Mouse (Mus musculus) midbrain, postnatal 0 days (tissue): ENCODE measurements around the gene Actn1. TPM values are rescaled to one million over a fixed set of nuclear protein-coding genes. Genes with fewer than 3 reads are reported as not detected.
"Not testable (repeated sequence)": the region's sequence is repeated elsewhere in the genome, so short reads cannot be mapped to it uniquely, and the experiment has no call there.

Experiments used
- ATAC-seq: fragments of 200-750 bp; cut with Nextera tagmentation; 2 replicates; pipeline ENCODE4 v1.8.0; 2017; ENCODE audit warnings: moderate number of reproducible peaks, mild to moderate bottlenecking, moderate TSS enrichment, moderate library complexity; ENCODE audit not compliant: low FRiP score
- DNase-seq: peaks from one replicate; pipeline ENCODE4 v3.0.0-alpha.2; 2015; ENCODE audit warnings: low spot score
- H3K27ac ChIP-seq: fragments of 300-500 bp; sonication (generic); 2 replicates; pipeline ENCODE4 v1.5.1; 2014; ENCODE audit warnings: low read depth, mild to moderate bottlenecking, low read length, mixed read lengths
- H3K27me3 ChIP-seq: fragments of 300-500 bp; sonication (generic); 2 replicates; pipeline ENCODE4 v1.6.1; 2014; ENCODE audit warnings: low read length, control low read depth, mixed read lengths; ENCODE audit not compliant: insufficient read depth
- H3K36me3 ChIP-seq: fragments of 300-500 bp; sonication (generic); 2 replicates; pipeline ENCODE4 v1.6.1; 2014; ENCODE audit warnings: low read length, control low read depth, mixed read lengths; ENCODE audit not compliant: insufficient read depth
- H3K4me1 ChIP-seq: fragments of 300-500 bp; sonication (generic); 2 replicates; pipeline ENCODE4 v1.6.1; 2014; ENCODE audit warnings: mild to moderate bottlenecking, control low read depth, antibody characterized with exemption, low read length, mixed read lengths; ENCODE audit not compliant: insufficient read depth
- H3K4me2 ChIP-seq: fragments of 300-500 bp; sonication (generic); 2 replicates; pipeline ENCODE4 v1.6.1; 2014; ENCODE audit warnings: low read depth, mild to moderate bottlenecking, low read length, mixed read lengths; ENCODE audit not compliant: poor library complexity, severe bottlenecking
- H3K4me3 ChIP-seq: fragments of 300-500 bp; sonication (generic); 2 replicates; pipeline ENCODE4 v1.5.1; 2014; ENCODE audit warnings: low read depth, mild to moderate bottlenecking, low read length, moderate library complexity
- H3K9ac ChIP-seq: fragments of 300-500 bp; sonication (generic); replicated peaks from 2 replicates; pipeline ENCODE4 v1.6.1; 2014; ENCODE audit warnings: mild to moderate bottlenecking, low read length, moderate library complexity, mixed read lengths; ENCODE audit not compliant: poor library complexity, severe bottlenecking
- H3K9me3 ChIP-seq: fragments of 300-500 bp; sonication (generic); 2 replicates; pipeline ENCODE4 v1.6.1; 2016; ENCODE audit warnings: low read length, control low read depth
- CTCF ChIP-seq: IDR thresholded peaks from 2 replicates; pipeline ENCODE4 v1.5.1; 2016; ENCODE audit warnings: antibody characterized with exemption, mild to moderate bottlenecking
- WGBS: fragments of 180-500 bp; shearing (Covaris S2); extraction: QIAGEN DNeasy Blood & Tissue Kit; methylation state at CpG from one replicate; pipeline ENCODE4 v1.1.7; 2014; 5-methylcytosine and 5-hydroxymethylcytosine counted together
- polyA plus RNA-seq: library from polyadenylated mRNA; unstranded; fragments of >200 nt; fragmentation: Nextera tagmentation; extraction: Ambion mirVana; gene quantifications from 2 replicates; pipeline ENCODE4 v1.2.1, GENCODE M21; 2015
- total RNA-seq: library from RNA; depleted of rRNA; stranded (reverse); fragments of >200 nt; gene quantifications from 2 replicates; pipeline ENCODE4 v1.2.3, GENCODE M21; 2014

The Actn1 gene
- total and polyA plus RNA-seq, 2 experiments from 2014 or later: 7.4 to 18.0 TPM

- Histone ChIP-seq H3K4me2 (no peak overlapping the region), H3K9me3 (no peaks in the 10 kb centered on the region), H3K4me1 (no peaks in the 10 kb centered on the region), H3K9ac (no peak overlapping the region), H3K4me3 (no peak overlapping the region), H3K27ac (no peak overlapping the region), H3K27me3 (no peaks in the 10 kb centered on the region), H3K36me3 (no peaks in the 10 kb centered on the region)
- no peak for ATAC-seq
- peak; percentile 15 for DNase-seq
- TF ChIP-seq CTCF: no peak
- WGBS: 87% methylated on average over 5 of the region's 5 CpGs
Observed at GRCm38 (mm10) chr12:80275187-80275820, 15.1 kb upstream of the Actn1 start.

GRCm38 (mm10) chr12:80273020-80273686 is 13.0 kb upstream of the Actn1 start:
- H3K4me1 ChIP-seq: no peaks in the 10 kb centered on the region
- no peak for TF ChIP-seq CTCF
- 16% methylated on average over 10 of the region's 10 CpGs for WGBS
- H3K4me2 ChIP-seq: peak overlapping the region; percentile 39
- no peaks in the 10 kb centered on the region for H3K9me3 ChIP-seq
- no peaks in the 10 kb centered on the region for H3K27me3 ChIP-seq
- DNase-seq (peak; percentile 68), ATAC-seq (peak; percentile 68)
- H3K4me3 ChIP-seq: no peak overlapping the region; the same call in 1 of the 2 replicates
- no peak overlapping the region for H3K9ac ChIP-seq
- H3K36me3 ChIP-seq: no peaks in the 10 kb centered on the region
- no peak overlapping the region for H3K27ac ChIP-seq

DNA sequence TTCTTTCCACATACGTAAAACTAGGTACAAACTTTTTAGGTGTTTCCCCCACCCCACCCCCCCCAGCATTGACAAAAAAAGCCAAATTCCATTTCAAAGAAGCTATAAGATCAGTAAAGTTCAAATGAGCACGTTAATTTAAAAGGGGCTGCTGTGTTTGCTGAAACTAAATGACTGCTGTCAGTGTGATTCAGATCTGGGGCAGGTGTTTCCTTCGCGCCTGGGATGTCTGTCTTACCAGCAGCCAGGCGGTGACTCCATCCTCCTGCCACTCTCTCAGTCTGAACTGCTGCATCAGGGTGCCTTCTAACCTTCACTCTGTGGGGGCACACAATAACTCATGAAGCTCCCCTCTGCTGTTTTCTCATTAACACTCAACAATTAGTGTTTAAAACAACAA is 11.6 kb upstream of the Actn1 start:
- WGBS: 43% methylated on average over 5 of the region's 5 CpGs
- no peak for TF ChIP-seq CTCF
- no peak overlapping the region for H3K9ac ChIP-seq
- no peak overlapping the region for H3K4me3 ChIP-seq
- no peak overlapping the region for H3K4me2 ChIP-seq
- no peak for DNase-seq
- no peaks in the 10 kb centered on the region for H3K9me3 ChIP-seq
- no peak overlapping the region for H3K27ac ChIP-seq
- H3K36me3 ChIP-seq: no peaks in the 10 kb centered on the region
- no peak for ATAC-seq
- no peaks in the 10 kb centered on the region for H3K27me3 ChIP-seq
- no peaks in the 10 kb centered on the region for H3K4me1 ChIP-seq

DNA sequence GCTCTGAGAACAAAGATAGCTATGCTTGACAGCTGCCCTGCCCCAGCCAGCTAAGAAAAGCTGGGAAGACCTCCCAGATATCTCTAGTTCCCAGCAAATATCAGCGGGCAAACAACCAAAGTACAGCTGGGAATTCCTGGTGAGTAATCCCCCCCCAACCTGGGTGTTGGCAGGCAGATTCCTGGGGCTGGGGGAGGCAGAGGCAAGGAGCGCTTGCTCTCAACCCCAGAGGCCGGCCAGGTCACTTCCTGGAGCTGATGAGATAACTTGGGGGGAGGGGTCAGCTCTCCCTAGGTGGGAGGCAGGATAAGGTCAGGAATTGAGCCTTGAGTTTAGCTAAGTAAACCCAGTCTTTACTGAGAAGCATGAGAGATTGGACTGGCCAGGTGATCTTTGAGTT is 10.8 kb upstream of the Actn1 start:
- TF ChIP-seq CTCF: no peak
- DNase-seq (no peak), ATAC-seq (no peak)
- Histone ChIP-seq H3K36me3 (no peaks in the 10 kb centered on the region), H3K9ac (no peak overlapping the region), H3K4me3 (no peak overlapping the region), H3K4me2 (no peak overlapping the region), H3K4me1 (no peaks in the 10 kb centered on the region), H3K27me3 (no peaks in the 10 kb centered on the region), H3K9me3 (no peaks in the 10 kb centered on the region), H3K27ac (no peak overlapping the region)
- WGBS: 22% methylated on average over 3 of the region's 3 CpGs

GRCm38 (mm10) chr12:80269303-80269702 is 9.1 kb upstream of the Actn1 start:
- H3K9me3 ChIP-seq: no peaks in the 10 kb centered on the region
- TF ChIP-seq CTCF: no peak
- H3K4me2 ChIP-seq: no peak overlapping the region
- ATAC-seq: no peak
- H3K4me1 ChIP-seq: no peaks in the 10 kb centered on the region
- H3K4me3 ChIP-seq: no peak overlapping the region
- H3K27ac ChIP-seq: no peak overlapping the region
- no peak overlapping the region for H3K9ac ChIP-seq
- DNase-seq: no peak
- no peaks in the 10 kb centered on the region for H3K36me3 ChIP-seq
- H3K27me3 ChIP-seq: no peaks in the 10 kb centered on the region
- WGBS: 94% methylated on average over 2 of the region's 2 CpGs

DNA sequence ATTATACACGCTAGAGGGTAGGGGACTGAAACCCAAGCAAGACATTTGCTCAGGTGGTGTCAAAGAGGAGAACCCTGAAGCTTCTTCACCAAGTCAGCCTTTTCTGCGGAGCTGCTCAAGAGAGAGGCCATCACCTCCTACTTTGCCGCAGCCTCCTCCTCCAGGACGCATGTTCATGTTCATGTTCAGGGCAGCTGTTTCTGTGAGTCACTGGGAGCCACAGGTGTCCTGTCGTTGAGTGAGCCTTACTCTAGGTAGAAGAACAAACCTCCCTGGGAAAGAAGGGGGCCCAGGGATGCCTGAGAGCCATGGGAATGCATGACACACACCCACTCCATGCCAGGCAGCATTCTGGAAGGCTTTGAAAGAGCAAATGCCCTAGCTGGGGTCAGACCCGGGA is 7.8 kb upstream of the Actn1 start:
- no peaks in the 10 kb centered on the region for H3K4me1 ChIP-seq
- H3K9me3 ChIP-seq: no peaks in the 10 kb centered on the region
- no peak overlapping the region for H3K27ac ChIP-seq
- ATAC-seq: no peak
- DNase-seq: no peak
- H3K36me3 ChIP-seq: no peaks in the 10 kb centered on the region
- WGBS: 88% methylated on average over 6 of the region's 6 CpGs
- TF ChIP-seq CTCF: no peak
- H3K27me3 ChIP-seq: no peaks in the 10 kb centered on the region
- H3K4me2 ChIP-seq: no peak overlapping the region
- H3K4me3 ChIP-seq: no peak overlapping the region
- H3K9ac ChIP-seq: no peak overlapping the region

DNA sequence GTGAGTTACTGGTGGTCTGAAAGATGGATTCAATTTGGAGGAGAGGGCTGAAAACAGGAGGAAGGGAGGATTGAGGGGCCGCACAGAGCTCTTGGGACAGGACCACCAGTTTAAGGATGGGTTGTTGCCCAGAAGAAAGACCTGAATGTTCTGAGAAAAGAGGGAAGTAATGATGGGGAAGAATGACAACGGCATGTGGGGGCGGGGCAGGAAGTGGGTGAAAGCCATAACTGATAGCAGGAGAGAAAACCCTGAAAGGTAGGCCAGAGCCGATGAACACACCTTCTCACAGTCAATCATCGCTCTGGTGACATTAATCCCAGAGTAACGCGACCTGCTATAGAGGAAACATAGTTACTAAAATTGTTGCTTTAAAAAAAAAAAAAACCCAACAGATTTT is 4.2 kb upstream of the Actn1 start:
- H3K4me1 ChIP-seq, H3K27me3 ChIP-seq, H3K4me3 ChIP-seq, H3K36me3 ChIP-seq, H3K27ac ChIP-seq, H3K9me3 ChIP-seq, H3K4me2 ChIP-seq, ATAC-seq, H3K9ac ChIP-seq, DNase-seq: not testable (repeated sequence)
- 91% methylated on average over 7 of the region's 7 CpGs for WGBS
